Mouse (Mus musculus): Measurements from ENCODE around the gene Nudt22.

DNA sequence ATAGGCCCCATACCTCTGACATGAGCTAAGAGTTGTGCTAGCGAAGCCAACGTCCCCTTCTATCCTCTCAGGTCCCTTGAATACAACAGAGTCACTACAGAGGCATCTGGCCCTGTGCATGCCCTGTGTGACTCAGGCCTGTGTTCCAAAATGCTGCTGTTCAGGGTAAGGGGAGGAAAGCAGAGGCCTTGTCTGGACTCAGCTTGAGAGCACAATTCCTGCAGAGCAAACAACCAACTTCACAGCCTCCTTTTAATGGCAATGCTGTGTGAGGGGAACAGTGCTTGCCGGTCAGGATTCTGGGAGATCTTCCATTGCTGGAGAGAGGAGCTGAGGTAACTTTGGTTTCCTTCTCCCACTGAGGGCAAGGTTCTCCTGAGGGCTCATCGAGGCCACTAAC is 48.4 kb upstream of the Nudt22 start:
- TF ChIP-seq GATA1 (IDR thresholded peaks at IDR 0.05; ENCODE audit: borderline replicate concordance, low read length) (no peak), CTCF (IDR thresholded peaks at IDR 0.05; ENCODE audit: low read depth, low read length) (no peak), TAL1 (conservative IDR thresholded peaks at IDR 0.05; ENCODE audit: low read depth, low read length) (no peak), POLR2AphosphoS5 (IDR thresholded peaks at IDR 0.05; ENCODE audit: insufficient replicate concordance, low read depth, low read length) (no peak)

All from G1E (cell line).